Mouse (Mus musculus) CH12F3 (cell line): ENCODE results near the gene H1f0.
"Not testable (repeated sequence)": the region's sequence is repeated elsewhere in the genome, so short reads cannot be mapped to it uniquely, and the experiment has no call there.

Experiments
- in situ Hi-C: fragments of 300-500 bp; cut with MboI; formaldehyde crosslinking; loops from 2 replicates; pipeline ENCODE4 v1.14.3; 2020; ENCODE audit warnings: low sequenced_read_pairs

Gene H1f0

GRCm38 (mm10) chr15:79031908-79032307 lies 3.7 kb downstream of the H1f0 start:
- in situ Hi-C loops, result not testable (repeated sequence)

- in situ Hi-C loops, result no loop called here
These were observed 9.7 kb downstream of the H1f0 start for GRCm38 (mm10) chr15:79037913-79038328.

GRCm38 (mm10) chr15:79038331-79038730 lies 10.1 kb downstream of the H1f0 start:
- in situ Hi-C loops, result no loop called here

- in situ Hi-C loops, result no loop called here
These were observed 10.6 kb downstream of the H1f0 start for GRCm38 (mm10) chr15:79038853-79039252.

GRCm38 (mm10) chr15:79040501-79041416 lies 12.5 kb downstream of the H1f0 start:
- in situ Hi-C loops, result no loop called here

- in situ Hi-C loops, result no loop called here
These were observed 13.3 kb downstream of the H1f0 start, which contains the start of gene Galr3 for GRCm38 (mm10) chr15:79041585-79041984. Gene Galr3 (plus strand): TSS chr15:79041885.

- in situ Hi-C loops, result no loop called here
These were observed 14.7 kb downstream of the H1f0 start for GRCm38 (mm10) chr15:79042721-79043491.

GRCm38 (mm10) chr15:79044837-79045236 lies 16.6 kb downstream of the H1f0 start:
- in situ Hi-C loops, result no loop called here

- in situ Hi-C loops, result no loop called here
These were observed 19.9 kb downstream of the H1f0 start for GRCm38 (mm10) chr15:79048186-79048585.

GRCm38 (mm10) chr15:79050160-79050845 lies 22.1 kb downstream of the H1f0 start:
- in situ Hi-C loops, result no loop called here

- in situ Hi-C loops, result no loop called here
These were observed 22.7 kb downstream of the H1f0 start for GRCm38 (mm10) chr15:79050964-79051363.

- in situ Hi-C loops, result no loop called here
These were observed 23.5 kb downstream of the H1f0 start for GRCm38 (mm10) chr15:79051461-79052360.

- in situ Hi-C loops, result no loop called here
These were observed 24.1 kb downstream of the H1f0 start for GRCm38 (mm10) chr15:79052366-79052765.

GRCm38 (mm10) chr15:79056601-79057000 lies 28.4 kb downstream of the H1f0 start:
- in situ Hi-C loops, result no loop called here

GRCm38 (mm10) chr15:79057850-79058249 lies 29.6 kb downstream of the H1f0 start:
- in situ Hi-C loops, result no loop called here

- in situ Hi-C loops, result no loop called here
These were observed 32.8 kb downstream of the H1f0 start for GRCm38 (mm10) chr15:79060887-79061565.

GRCm38 (mm10) chr15:79062376-79063159 lies 34.3 kb downstream of the H1f0 start, which contains the start of gene Ankrd54:
Gene Ankrd54 (minus strand): TSS chr15:79062893.
- in situ Hi-C loops, result no loop called here

- in situ Hi-C loops, result no loop called here
These were observed 35.0 kb downstream of the H1f0 start for GRCm38 (mm10) chr15:79063160-79063740.
